Mouse (Mus musculus) lung, adult 18-20 months (tissue): Measurements from ENCODE around the gene Prmt8.

Experiments used
- DNase-seq, 2 experiments: peaks; one replicate each; pipeline ENCODE4 v3.0.0; 2022; ENCODE audit warnings: mixed read lengths in 2 of 2

Gene Prmt8

DNA sequence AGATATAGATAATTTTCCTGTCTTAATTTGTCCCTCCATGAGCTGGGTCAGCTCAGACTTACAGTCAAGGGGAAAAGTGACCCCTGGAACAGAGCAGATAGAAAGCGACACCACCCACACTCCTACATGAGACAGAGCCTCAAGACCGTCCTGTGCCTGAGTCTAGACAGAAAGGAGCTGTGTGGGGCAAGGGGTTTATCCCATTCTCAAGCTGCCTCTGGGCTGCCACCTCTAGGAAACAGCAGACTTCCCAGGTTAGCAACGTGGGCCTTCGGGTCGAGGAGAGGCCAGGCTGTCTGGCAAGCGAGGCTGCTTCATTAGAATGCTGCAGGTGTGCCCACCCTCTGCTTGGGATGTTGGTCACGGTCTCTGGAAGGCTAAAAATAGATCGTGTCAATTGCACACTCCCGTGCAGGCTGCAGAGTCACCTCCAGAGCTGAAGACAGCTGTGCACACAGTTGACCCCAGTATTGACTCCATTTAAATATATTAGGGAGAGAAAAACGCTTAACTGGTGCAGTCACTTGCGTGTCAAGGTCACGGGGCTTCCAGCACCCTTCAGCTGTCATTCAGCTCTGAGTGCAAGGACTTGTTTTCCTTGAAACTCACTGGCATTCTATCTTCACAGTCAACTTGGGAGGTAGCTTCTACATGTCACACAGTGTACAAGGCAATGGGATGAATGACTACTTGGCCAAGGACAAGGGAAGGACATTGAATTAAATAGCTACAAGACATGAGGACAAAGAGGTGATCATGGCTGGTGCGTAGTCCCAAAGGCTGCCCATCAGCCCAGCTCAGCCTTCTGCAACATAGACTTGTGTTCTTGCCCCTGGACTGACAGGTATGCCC is 33.9 kb downstream of the Prmt8 start:
- DNase-seq, result no peak

DNA sequence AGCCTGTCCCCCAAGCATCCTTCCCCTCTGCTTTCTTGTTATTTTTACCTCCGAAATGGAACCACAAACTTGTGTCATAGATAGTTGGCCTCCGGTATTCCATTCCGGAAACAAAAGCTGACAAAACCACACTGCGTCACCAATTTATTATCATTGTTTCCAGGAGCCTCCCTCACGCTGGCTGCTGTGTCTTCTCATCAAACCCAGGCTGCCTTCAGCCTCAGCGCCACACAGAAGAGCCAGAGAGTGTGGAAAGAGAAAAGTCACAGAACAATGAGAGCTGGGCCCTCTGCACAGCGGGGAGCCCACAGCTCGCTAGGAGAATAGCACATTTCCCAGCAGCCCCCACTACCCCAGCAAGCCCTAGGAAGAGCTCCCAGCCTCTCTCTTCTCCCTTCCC is 46.1 kb downstream of the Prmt8 start:
- no peak for DNase-seq

DNA sequence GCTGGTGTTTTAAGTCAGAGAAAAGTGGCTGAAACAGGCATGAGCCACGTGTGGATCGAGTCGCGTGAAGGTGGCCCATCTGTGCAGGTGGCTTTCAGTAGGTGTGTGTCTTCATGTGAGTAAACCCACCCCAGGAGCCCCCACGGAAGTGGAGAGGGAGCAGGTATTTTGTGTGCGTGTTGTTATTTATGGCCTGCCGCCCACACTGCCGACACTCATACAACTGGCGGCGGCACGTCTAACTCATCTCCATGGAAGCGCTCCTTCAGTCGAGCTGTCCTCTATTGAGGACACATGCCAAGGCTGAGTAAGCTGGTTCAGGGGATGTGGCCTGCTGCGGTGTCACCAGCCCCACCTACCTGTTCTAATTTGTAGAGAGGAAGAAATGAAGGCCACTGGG is 49.4 kb downstream of the Prmt8 start:
- no peak for DNase-seq

DNA sequence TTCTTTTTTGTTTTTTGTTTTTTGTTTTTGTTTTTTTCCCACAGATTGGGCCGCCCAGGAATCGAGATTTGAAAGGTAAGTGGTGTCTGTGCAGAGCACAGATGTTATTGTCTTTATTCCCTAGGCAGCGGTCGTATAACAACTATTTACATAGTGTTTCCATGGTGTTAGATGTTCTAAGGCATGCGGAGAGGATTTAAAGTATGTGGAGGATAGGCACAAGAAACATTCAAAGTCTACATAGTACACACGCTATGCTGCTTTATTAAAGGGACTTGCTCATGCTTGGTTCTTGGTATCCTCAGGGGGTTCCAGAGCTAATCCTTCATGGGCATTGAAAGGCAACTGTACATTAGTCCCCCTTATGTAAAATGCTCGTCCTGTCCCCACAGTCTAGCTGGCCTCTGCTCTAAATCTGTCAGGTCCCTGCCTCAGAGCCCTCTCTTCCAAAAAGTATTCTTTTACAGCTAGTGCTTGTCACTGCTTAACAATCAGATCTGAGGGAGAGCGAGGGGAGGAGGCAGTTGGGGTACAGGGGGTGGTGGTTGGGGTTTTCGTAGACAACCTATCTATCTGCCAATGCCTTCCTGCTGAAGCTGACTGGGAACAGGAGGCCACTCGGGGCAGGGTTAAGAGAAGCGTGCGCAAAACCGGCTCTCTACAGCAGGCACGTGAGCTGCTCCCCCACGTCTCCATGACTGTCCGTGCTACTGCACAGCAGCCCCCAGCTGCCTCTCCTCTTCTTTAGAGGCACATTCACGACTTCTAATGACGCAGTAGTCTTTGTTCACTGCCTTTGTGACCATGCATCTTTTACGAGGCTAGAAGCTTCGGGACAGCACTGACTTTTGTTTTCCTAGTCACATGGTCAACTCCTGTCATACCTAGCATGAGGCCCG is 51.8 kb downstream of the Prmt8 start:
- no peak for DNase-seq

DNA sequence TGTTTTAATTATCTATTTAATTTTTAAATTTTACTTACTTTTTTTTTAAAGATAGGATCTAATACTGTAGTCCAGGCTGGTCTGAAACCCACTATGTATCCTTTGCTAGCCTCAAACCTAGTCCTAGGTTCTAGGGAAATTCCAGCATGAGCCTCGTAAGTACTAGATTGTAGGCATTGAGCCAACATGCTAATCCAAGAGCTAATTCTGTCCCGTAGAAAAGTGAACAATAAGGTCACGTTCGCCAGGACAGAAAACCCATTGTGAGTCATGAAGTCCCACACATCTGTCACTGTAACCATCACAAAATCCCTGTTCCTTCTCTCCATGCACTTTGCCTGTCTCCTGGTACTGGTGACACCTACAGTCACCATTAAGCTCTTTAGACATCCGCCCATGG is 53.8 kb downstream of the Prmt8 start:
- no peak for DNase-seq

DNA sequence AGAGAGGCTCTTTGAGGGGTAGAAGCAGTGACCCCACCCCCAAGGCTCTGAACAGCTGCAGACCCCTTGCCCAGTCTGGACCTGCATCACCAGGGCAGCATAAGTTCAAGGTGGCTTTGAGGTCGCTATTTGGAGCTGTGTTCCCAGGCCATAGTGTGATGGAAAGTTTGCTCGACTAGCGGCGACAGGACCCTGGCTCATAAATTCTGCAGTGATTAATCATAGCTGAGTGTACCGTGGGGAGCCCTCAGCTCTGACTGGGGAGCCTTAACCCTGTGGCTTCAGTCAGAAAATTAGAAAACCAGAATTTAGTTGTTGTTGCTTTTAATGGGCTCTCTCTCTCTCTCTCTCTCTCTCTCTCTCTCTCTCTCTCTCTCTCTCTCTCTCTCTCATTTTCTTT is 54.4 kb downstream of the Prmt8 start:
- no peak for DNase-seq

DNA sequence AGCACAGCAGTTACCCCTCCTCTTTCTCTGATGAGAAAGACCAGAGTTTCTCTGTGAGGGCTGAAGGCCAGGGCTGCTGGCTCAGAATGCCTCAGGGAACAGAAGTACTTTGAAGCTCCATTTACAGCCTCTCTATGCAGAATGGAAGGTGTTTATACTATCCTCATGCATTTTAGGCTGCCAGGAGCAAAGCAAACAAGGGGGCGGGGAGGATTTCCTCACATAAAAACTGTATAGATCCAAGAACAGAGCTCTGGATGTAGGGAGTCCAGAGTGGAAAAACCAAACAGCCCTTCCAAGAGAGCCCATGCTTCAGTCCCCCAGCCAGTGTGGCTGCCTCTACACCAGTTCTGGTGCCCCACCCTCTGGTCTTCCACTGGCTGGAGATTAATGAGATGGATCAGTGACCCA is 61.0 kb downstream of the Prmt8 start:
- DNase-seq, result no peak

DNA sequence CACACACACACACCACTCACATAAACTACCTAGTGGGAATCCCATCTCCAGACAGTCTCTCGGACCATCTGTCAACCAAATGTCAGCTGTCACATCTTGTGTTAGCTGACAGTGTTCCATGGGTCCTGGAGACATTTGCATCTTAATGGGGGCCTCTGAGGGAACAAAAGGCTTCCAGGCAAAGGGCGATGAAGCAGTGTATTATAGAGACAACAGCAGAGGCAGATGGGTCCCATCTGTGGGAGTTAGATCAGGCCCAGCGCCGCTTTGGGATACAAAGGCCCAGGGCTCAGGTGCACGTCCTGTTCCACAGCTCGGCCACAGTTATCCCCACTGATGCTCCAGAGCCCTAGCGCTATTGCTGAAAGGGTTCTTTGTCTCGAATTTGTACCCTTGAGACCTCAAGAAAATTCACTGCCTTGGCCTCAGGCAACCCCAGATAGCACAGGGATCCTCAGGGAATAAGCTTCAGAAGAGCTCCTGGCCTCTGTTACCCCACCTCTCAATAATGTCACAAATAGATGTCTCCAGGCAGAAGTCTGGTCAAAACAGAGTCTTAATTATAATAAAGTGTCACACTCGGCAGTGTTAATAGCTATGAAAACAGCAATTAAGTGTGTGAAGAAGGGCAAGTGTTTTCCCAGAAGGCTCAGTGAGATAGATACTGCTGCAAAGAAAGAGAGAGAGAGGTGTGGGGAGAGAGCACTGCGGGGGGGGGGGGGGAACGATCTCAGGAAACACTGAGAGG is 68.1 kb downstream of the Prmt8 start:
- no peak for DNase-seq

DNA sequence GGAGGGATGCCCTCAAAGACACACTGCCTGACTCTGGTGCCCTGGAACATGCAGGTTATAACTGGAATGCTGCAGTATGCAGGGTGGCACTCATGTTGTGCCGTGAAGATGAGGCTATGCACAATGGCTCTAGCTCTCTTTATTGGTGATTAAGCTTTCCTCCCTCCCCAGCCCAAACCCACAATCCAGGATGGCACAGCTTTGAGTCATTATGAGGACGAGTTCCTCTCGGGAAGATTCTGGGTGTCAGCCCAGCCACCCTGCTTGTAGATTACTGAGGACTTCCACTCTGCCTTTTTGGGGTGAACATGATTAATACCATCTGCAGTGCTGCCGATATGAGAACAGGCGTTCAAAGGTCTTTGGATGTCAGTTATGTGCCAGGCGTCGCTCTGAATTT is 75.6 kb downstream of the Prmt8 start:
- DNase-seq, result no peak

DNA sequence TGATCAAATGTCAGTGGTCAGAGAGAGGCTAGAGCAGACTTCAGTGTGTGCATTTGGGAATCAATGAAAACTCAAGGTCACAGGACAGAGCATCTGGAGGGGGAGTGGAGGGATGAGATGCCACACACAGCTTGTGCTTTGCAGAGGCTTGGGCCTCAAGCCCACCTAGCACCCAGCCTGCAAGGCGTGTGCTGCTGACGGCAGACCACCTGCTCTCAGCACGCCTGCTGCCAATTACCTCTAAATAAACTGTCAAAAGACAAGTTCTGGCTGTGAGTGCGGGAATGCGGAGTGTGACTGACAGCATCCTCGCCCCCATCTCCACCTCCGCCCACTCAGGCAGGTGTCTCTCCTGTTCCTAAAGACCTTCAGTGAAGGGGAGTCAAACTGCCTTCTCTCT is 77.0 kb downstream of the Prmt8 start:
- no peak for DNase-seq

DNA sequence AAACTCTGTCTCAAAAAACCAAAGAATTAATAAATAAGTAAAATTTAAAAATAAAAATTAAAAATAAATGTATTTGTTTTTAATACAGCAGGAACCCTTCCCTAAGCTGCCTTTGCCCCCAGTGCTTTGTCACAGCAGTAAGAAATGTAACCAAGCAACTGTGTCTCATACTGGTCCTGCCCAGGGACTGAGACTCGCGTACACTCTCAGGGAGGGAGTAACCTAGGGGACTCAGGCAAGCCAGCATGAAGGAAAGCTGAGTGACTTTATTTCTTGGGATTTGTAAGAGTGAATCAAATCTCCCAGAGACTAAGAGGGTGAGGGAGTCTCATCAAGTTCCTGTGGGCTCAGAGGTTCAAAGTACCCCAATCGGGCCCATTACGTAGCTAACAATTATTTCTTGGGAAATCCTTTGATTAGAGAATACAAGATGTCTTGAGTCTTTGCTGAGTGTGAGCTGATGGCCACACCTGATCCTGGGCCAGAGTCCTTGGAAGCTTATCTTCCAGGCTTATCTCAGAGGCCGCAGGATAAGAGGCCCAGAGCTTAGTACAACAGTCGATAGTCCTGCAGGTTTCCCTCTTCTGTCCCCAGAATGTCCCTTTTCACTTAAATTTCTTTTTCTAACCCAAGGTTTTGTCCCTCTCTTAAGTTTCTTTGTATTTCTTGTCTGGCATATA is 82.0 kb downstream of the Prmt8 start:
- DNase-seq, result no peak

DNA sequence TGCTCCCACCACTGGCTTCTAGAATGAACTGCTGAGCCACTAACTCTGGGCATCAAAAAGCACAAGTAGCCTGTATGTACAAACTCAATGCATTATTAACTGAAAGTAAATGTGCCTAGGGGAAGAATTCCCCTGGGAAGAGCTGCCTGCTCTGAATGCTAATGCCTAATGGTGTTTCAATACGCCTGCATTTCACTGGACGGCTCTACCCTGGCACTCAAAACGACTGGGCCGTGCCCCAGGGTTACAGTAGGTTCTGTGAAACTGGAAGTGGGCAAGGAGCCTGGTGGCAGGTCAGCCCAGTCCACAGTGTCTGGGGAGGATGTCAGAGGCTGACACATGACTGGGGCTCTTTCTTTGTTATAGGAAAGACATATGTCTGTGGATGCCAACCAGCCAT is 84.3 kb downstream of the Prmt8 start:
- DNase-seq, result no peak

DNA sequence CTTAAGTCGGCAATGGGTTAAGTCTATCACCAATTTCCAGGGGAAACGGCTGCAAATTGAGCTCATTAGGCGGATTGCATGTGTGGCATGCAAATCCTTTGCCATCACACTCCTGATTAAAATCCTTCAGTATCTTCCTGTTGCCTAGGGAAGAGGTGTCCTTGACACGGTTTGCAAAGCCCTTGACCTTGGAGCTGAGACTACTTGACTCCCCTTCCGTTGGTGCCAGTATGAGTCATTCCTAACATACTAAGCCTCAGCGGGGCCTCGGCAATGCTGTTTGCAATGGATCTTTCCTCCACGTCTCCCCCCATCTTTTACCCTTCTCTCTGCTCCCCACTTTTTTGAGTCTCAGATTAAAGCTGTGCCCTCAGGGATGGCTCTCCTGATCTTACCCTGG is 85.7 kb downstream of the Prmt8 start:
- peak; percentile 67 to 72 for DNase-seq

DNA sequence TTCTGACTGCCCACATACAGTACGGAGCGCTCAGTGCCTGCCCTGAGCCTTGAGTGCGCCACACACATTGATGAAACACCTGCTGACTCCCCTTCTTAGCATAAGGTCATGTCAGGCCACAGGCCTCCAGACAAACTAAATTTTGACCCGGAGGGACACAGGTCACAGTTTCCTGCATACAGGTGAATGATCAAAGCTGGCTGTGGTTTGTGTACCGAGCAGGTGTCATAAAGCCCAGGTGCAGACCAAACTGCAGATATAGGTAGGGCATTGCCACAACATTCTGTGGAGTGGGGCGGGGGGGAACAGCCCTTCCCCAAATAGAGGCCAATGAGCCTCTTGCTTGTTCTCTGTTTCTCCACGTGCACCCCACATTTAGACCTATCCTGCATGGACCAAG is 88.5 kb downstream of the Prmt8 start:
- no peak for DNase-seq

DNA sequence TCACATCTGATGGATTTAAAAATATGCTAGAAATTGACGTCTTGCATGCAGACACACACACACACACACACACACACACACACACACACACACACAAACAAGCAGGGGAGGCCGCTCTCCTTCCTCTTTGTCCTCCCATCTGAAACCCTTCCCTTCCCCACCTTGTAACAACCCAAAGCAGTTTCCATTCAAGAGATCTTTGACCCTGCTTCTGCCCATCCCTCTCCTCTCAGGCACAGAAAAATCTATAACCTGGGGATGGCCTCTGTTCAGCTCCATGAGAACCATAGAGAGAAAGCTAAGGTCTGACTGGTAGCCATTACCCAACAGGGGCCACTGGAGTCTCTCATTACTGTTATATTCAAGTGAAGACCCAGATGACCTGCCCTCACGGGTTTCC is 90.3 kb downstream of the Prmt8 start:
- DNase-seq, result no peak

DNA sequence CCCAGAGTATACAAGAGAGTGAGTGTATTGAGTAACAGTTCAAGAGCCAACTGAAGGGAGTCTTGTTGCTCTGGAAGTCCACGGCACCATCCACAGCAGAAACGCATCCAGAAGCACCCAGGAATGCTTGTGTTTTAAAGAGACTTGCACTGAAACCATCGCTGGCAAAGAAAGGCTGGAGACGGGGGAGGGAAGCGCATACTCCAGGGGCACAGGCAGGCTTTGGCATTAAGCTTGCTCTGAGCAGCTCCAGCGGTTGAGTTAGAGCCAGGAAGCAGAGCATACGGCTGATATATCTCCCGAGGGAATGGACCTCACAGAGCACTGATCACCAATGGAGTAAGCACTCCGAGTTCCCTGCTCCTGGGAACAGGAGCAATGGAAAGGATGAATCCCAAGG is 91.0 kb downstream of the Prmt8 start:
- no peak for DNase-seq

DNA sequence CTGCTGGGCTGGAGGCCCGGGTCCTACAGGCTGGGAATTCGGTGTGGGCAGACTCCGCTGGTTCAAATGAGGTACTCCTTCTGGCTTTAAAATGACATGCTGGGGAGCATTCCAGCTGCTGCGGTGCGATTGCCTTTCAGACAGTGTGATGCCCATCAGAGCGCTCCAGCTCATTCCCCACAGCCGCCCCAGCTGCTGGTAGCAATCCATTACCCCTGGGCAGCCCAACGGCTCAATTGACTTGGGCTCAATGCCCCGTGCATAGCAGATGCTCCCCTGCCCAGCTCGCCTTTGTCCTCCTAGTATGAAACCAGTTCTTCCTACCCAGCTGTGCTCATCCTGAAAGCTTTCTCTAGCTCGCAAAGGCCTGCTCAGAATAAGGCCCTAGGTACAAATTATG is 92.4 kb downstream of the Prmt8 start:
- DNase-seq, result no peak

DNA sequence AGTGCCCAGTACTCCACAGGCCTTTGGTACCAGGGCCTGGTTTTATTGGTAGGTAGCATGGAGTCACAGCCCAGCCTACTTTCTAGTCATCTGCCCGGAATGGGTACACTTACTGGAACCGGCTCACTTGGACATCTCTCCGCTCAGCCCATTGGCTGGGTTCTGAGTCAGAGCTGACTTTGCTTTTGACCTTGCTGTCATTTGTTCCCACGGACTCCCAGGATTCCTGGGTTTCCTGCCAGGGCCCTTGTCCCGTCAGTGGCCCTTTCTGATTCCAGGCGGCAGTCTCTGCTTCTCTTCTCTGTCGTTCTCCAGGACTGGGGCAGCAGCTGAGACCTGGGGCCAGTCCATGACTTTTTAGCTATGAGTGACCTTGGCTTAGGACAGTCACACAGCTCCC is 97.2 kb downstream of the Prmt8 start:
- DNase-seq, result no peak

DNA sequence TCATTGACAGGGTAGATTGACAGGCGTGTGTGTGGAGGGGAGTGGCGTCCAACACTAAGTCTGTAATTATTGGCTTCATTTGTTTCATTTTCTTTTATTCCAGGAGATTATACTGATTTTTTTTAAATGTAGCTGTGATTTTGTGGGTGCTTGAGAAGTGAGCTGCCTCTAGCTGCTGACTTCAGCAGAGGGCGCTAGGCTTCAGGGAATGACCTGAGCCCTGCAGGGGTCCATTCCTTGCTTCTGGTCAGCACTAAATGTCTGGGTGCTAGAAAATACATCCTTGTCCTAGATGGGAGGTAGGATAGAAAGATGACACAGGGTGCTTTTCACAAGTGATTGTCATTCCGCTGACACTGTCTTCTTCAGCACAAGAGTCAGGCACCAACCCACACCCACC is 99.2 kb downstream of the Prmt8 start:
- no peak for DNase-seq

DNA sequence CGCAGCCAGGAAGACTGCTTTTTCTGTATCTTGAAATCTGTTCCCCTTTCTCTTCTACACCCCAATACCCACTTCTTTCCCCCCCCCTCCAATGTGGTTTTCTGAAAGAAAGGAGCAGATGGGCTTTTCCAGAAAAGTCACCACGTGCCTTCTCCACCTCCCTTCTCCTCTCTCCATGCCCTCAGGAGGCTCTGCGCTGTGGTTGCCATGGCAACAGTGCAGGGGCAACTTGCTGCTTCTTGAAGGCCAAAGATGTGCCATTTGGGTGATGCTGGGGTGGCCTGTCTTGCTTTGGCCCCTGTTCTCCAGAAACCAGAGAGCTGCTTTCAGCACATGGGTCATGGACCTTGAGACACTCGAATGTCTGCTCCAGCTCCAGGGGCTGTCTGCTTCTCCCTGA is 100.0 kb downstream of the Prmt8 start:
- DNase-seq, result no peak

DNA sequence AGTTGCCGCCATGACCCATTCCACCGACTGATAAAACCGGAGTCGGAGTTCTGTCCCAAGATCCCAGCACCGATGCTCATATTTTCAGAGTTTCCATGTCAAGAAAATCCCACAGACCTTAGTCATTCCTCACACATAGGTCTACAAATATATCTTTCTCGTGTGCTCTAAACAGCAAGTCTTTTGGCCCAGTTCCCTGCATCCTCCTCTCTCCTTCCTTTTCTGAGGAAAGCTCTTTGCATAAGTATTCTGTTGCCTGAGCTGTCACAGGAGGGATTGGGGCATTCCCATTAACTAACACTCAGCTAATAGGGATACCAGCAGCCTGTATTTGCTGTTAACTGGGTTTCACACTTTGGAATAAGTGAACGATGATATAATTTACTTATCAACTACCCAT is 106.0 kb downstream of the Prmt8 start:
- no peak for DNase-seq

DNA sequence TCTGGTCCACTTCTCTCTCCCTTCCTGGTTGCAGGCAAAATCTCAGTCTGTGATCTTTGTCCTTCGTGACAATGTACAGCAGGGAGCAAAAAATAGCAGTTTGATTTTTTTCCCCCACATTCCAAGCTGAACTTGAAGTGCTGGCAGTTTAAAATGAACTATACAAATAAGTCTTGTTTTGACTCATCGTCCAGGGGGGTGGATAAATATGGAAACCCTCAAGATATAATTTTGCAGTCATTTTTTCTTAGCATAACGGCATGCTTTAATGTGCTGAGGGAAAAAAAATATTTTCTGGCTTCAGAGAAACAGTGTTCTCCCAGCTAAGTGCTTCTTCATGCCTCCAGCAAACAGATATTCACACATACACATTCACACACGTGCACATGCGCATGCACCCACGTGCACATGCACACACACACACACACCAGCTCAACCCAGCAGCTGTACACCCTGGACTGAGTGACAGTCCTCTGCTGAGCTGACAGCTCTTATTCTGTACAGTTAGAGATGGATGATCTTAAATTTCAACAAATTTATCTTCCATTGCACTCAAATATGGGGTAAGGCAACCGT is 107.5 kb downstream of the Prmt8 start:
- DNase-seq, result no peak
